In genomic region chr17:35357086-35357485, GRCm38 (mm10) we compare ENCODE assay signal across 25 mouse cellular contexts. TPM values are rescaled to one million over a fixed set of nuclear protein-coding genes. Genes with fewer than 3 reads are reported as not detected.
"Had no signal": no experiment of that assay in that cellular context is flagged by ENCODE, and none has a peak within 500 bp of the region (broad histone marks: within the 10 kb centered on the region; RNA-seq: fewer than 3 reads in every experiment).

No protein-coding gene starts in this region.

- ATAC-seq: inflammation-experienced regulatory T-cells, adult 6 months; intestine, embryonic 16.5 days; liver, embryonic 12.5 days; midbrain, embryonic 15.5 days had no signal

- H3K4me2 ChIP-seq: limb, embryonic 13.5 days; liver, embryonic 12.5 days; liver, embryonic 15.5 days; lung, embryonic 15.5 days; midbrain, embryonic 15.5 days; neural tube, embryonic 12.5 days; neural tube, embryonic 15.5 days had no signal

- H3K36me3 ChIP-seq: limb, embryonic 13.5 days; liver, embryonic 12.5 days; liver, embryonic 15.5 days; lung, embryonic 15.5 days; midbrain, embryonic 10.5 days; midbrain, embryonic 15.5 days; neural tube, embryonic 12.5 days; neural tube, embryonic 15.5 days had no signal

- H3K4me3 ChIP-seq: left cerebral cortex, adult 2 months; limb, embryonic 13.5 days; liver, embryonic 12.5 days; liver, embryonic 15.5 days; lung, embryonic 15.5 days; megakaryocyte, embryonic 14.5 days; midbrain, embryonic 10.5 days; midbrain, embryonic 15.5 days; neural tube, embryonic 12.5 days; neural tube, embryonic 15.5 days had no signal

- H3K4me1 ChIP-seq: liver, embryonic 12.5 days; liver, embryonic 15.5 days had no signal

- H3K9me3 ChIP-seq: limb, embryonic 13.5 days; liver, embryonic 12.5 days; liver, embryonic 15.5 days; lung, embryonic 15.5 days; megakaryocyte, embryonic 14.5 days; midbrain, embryonic 10.5 days; midbrain, embryonic 15.5 days; neural tube, embryonic 12.5 days; neural tube, embryonic 15.5 days had no signal

- H3K9ac ChIP-seq: limb, embryonic 13.5 days; liver, embryonic 12.5 days; liver, embryonic 15.5 days; lung, embryonic 15.5 days; midbrain, embryonic 15.5 days; neural tube, embryonic 12.5 days; neural tube, embryonic 15.5 days had no signal

- H3K27ac ChIP-seq: left cerebral cortex, adult 2 months; limb, embryonic 13.5 days; liver, embryonic 12.5 days; liver, embryonic 15.5 days; lung, embryonic 15.5 days; midbrain, embryonic 10.5 days; midbrain, embryonic 15.5 days; neural tube, embryonic 12.5 days; neural tube, embryonic 15.5 days had no signal

- DNase-seq: kidney, adult 18-20 months; kidney, postnatal 10 days; kidney, postnatal 36 days; layer of hippocampus, postnatal 36 days; liver; lung, adult 18-20 months; lung, postnatal 10 days; lung, postnatal 36 days; right cerebral cortex, adult 18-20 months; right cerebral cortex, postnatal 14 days; spleen, adult 18-20 months had no signal

RNA-seq across cellular contexts. Expression of gene H2-Q1, which starts 36.9 kb away (rescaled TPM):
- polyA plus RNA-seq: kidney, embryonic 14.5 days; midbrain, embryonic 10.5 days; testis, adult 2 months had no signal
